ENCODE assay signal across 19 mouse cellular contexts in the genomic region with DNA sequence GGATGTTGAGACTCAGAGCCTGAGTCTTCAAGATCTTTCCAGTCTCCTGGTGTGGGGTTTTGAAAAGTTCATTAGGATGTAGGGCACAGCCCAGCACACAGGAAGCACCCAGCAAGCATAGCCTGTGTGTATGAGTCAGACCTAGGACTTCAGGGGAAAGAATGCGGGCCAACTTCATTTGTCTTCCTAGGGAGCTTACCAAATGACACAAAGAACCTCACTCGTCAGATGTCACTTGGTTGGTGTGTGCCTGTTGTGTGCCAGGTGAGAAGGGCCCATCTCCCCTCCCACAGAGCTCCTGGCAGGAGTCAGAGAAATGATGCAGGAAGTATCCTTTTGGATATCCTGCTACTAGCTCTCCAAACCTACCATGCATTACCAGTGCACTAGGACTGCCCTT.
A peak's percentile ranks its signal among the peaks of the same experiment; 100 is the strongest.
DNase-seq lines count a peak whose midpoint lies in the region; ATAC-seq and TF ChIP-seq lines count a peak whose summit lies in the region.
"Had no signal": no experiment of that assay in that cellular context is flagged by ENCODE, and none has a peak within 500 bp of the region (broad histone marks: within the 10 kb centered on the region; RNA-seq: fewer than 3 reads in every experiment).

No protein-coding gene starts in this region.

- no peak overlapping the region for H3K9ac ChIP-seq in forebrain, embryonic 11.5 days (ENCODE audit: low read length)
- H3K9ac ChIP-seq in forebrain, postnatal 0 days = no peak overlapping the region
- H3K9ac ChIP-seq in intestine, embryonic 16.5 days (ENCODE audit: low read depth, low read length) = no peak overlapping the region
- H3K9ac ChIP-seq: embryonic facial prominence, embryonic 15.5 days; heart, embryonic 12.5 days; lung, embryonic 15.5 days; neural tube, embryonic 13.5 days had no signal

- WGBS in forebrain, embryonic 11.5 days = 64% methylated on average over 2 of the region's 2 CpGs
- 63% methylated on average over 2 of the region's 2 CpGs for WGBS in forebrain, postnatal 0 days
- 59% methylated on average over 2 of the region's 2 CpGs for WGBS in intestine, embryonic 16.5 days

- ATAC-seq in forebrain, embryonic 11.5 days (replicated peaks; ENCODE audit: low FRiP score) = no peak
- no peak for ATAC-seq in forebrain, postnatal 0 days
- ATAC-seq in intestine, embryonic 16.5 days = no peak
- ATAC-seq in monocyte, adult 5-6 weeks (replicated peaks; ENCODE audit: insufficient number of reproducible peaks, low FRiP score, low TSS enrichment, poor library complexity, severe bottlenecking) = no peak
- ATAC-seq: forebrain, embryonic 14.5 days had no signal

- TF ChIP-seq CTCF in forebrain, postnatal 0 days (IDR thresholded peaks at IDR 0.05; ENCODE audit: low read depth) = no peak

- no peaks in the 10 kb centered on the region for H3K36me3 ChIP-seq in forebrain, embryonic 11.5 days (ENCODE audit: control insufficient read depth, insufficient read depth, low read length)
- no peaks in the 10 kb centered on the region for H3K36me3 ChIP-seq in forebrain, postnatal 0 days (ENCODE audit: insufficient read depth)
- H3K36me3 ChIP-seq in intestine, embryonic 16.5 days (ENCODE audit: control insufficient read depth, insufficient read depth, low read length) = no peaks in the 10 kb centered on the region
- H3K36me3 ChIP-seq: embryonic facial prominence, embryonic 15.5 days; heart, embryonic 12.5 days; lung, embryonic 15.5 days; neural tube, embryonic 13.5 days had no signal

- H3K9me3 ChIP-seq in forebrain, embryonic 11.5 days (ENCODE audit: control insufficient read depth, low read length) = no peaks in the 10 kb centered on the region
- no peaks in the 10 kb centered on the region for H3K9me3 ChIP-seq in forebrain, postnatal 0 days (ENCODE audit: low read length)
- H3K9me3 ChIP-seq in intestine, embryonic 16.5 days (ENCODE audit: control insufficient read depth, low read length) = no peaks in the 10 kb centered on the region
- H3K9me3 ChIP-seq: embryonic facial prominence, embryonic 15.5 days; heart, embryonic 12.5 days; lung, embryonic 15.5 days; neural tube, embryonic 13.5 days had no signal

- H3K4me2 ChIP-seq in forebrain, embryonic 11.5 days (ENCODE audit: low read depth, low read length, severe bottlenecking) = no peak overlapping the region
- no peak overlapping the region for H3K4me2 ChIP-seq in forebrain, postnatal 0 days (ENCODE audit: low read depth)
- no peak overlapping the region for H3K4me2 ChIP-seq in intestine, embryonic 16.5 days (ENCODE audit: low read depth, low read length)
- H3K4me2 ChIP-seq: embryonic facial prominence, embryonic 15.5 days; heart, embryonic 12.5 days; liver, embryonic 11.5 days; lung, embryonic 15.5 days; neural tube, embryonic 13.5 days had no signal

- H3K4me3 ChIP-seq in forebrain, embryonic 11.5 days (ENCODE audit: low read depth, low read length) = no peak overlapping the region
- no peak overlapping the region for H3K4me3 ChIP-seq in forebrain, postnatal 0 days (ENCODE audit: low read depth, low read length)
- H3K4me3 ChIP-seq in intestine, embryonic 16.5 days (ENCODE audit: low read length) = no peak overlapping the region
- H3K4me3 ChIP-seq: embryonic facial prominence, embryonic 15.5 days; heart, embryonic 12.5 days; lung, embryonic 15.5 days; neural tube, embryonic 13.5 days had no signal

- no peaks in the 10 kb centered on the region for H3K27me3 ChIP-seq in forebrain, embryonic 11.5 days (ENCODE audit: control insufficient read depth, insufficient read depth, low read length)
- no peaks in the 10 kb centered on the region for H3K27me3 ChIP-seq in forebrain, postnatal 0 days (ENCODE audit: insufficient read depth, low read length)
- H3K27me3 ChIP-seq in intestine, embryonic 16.5 days (replicated peaks; ENCODE audit: control insufficient read depth, insufficient read depth, low read length) = no peaks in the 10 kb centered on the region
- H3K27me3 ChIP-seq: embryonic facial prominence, embryonic 15.5 days; heart, embryonic 12.5 days; lung, embryonic 15.5 days; neural tube, embryonic 13.5 days had no signal

- DNase-seq in forebrain, embryonic 11.5 days (ENCODE audit: low spot score) = peak; percentile 29
- DNase-seq in forebrain, postnatal 0 days = no peak
- DNase-seq in urinary bladder, postnatal 4 days (ENCODE audit: low spot score in 2 of 2) = peak; percentile 13 to 35
- no peak for DNase-seq in urinary bladder, postnatal 36 days (ENCODE audit: low spot score in 2 of 2)
- peak; percentile 29 to 48 for DNase-seq in cerebellum, postnatal 14 days
- DNase-seq in frontal cortex, adult 2 months (ENCODE audit: extremely low spot score in 1 of 2, low spot score in 1 of 2) = no peak
- DNase-seq: adrenal gland, adult 8-10 months; gastrocnemius, postnatal 25 days; heart, postnatal 36 days; kidney, postnatal 10 days; right cerebral cortex, postnatal 4 days had no signal

- H3K27ac ChIP-seq in forebrain, embryonic 11.5 days (ENCODE audit: low read depth, low read length) = no peak overlapping the region
- no peak overlapping the region for H3K27ac ChIP-seq in forebrain, postnatal 0 days (ENCODE audit: low read depth, low read length)
- H3K27ac ChIP-seq in intestine, embryonic 16.5 days (ENCODE audit: low read length) = no peak overlapping the region
- H3K27ac ChIP-seq: embryonic facial prominence, embryonic 15.5 days; lung, embryonic 15.5 days; neural tube, embryonic 13.5 days had no signal

- peaks cover 16% of the 10 kb centered on the region for H3K4me1 ChIP-seq in forebrain, embryonic 11.5 days (replicated peaks; ENCODE audit: control insufficient read depth, insufficient read depth, low read length)
- H3K4me1 ChIP-seq in forebrain, postnatal 0 days (ENCODE audit: insufficient read depth) = peaks cover 8% of the 10 kb centered on the region
- H3K4me1 ChIP-seq in intestine, embryonic 16.5 days (ENCODE audit: control insufficient read depth, insufficient read depth, low read length) = peaks cover 3% of the 10 kb centered on the region; the same call in 1 of the 2 replicates

Comparison
In these comparisons a context has a peak if more than half of its experiments do, and no peak if none do; other contexts are left out.
1. DNase-seq: peak in forebrain, embryonic 11.5 days (single experiment), urinary bladder, postnatal 4 days (2 of 2) and cerebellum, postnatal 14 days (2 of 2); none in forebrain, postnatal 0 days (single experiment), urinary bladder, postnatal 36 days (0 of 2) and frontal cortex, adult 2 months (0 of 2).